Mouse (Mus musculus) hindbrain, embryonic 16.5 days (tissue): ENCODE measurements around the gene Fbxo11. TPM values are rescaled to one million over a fixed set of nuclear protein-coding genes. Genes with fewer than 3 reads are reported as not detected.
A peak's percentile ranks its signal among the peaks of the same experiment; 100 is the strongest.

Experiments used
- ATAC-seq: fragments of 200-750 bp; cut with Nextera tagmentation; 2 replicates; pipeline ENCODE4 v1.8.0; 2017; ENCODE audit warnings: moderate TSS enrichment, moderate library complexity
- H3K27ac ChIP-seq: fragments of 300-500 bp; sonication (generic); 2 replicates; pipeline ENCODE4 v1.5.1; 2014; ENCODE audit warnings: low read depth, mild to moderate bottlenecking, control low read depth, low read length, moderate library complexity
- H3K27me3 ChIP-seq: fragments of 300-500 bp; sonication (generic); replicated peaks from 2 replicates; pipeline ENCODE4 v1.6.1; 2014; ENCODE audit warnings: low read length; ENCODE audit not compliant: control insufficient read depth, insufficient read depth
- H3K36me3 ChIP-seq: fragments of 300-500 bp; sonication (generic); 2 replicates; pipeline ENCODE4 v1.6.1; 2014; ENCODE audit warnings: mild to moderate bottlenecking, low read length, moderate library complexity, mixed read lengths; ENCODE audit not compliant: control insufficient read depth, insufficient read depth
- H3K4me1 ChIP-seq: fragments of 300-500 bp; sonication (generic); 2 replicates; pipeline ENCODE4 v1.6.1; 2014; ENCODE audit warnings: low read depth, low read length; ENCODE audit not compliant: control insufficient read depth, insufficient read depth
- H3K4me2 ChIP-seq: fragments of 300-500 bp; sonication (generic); 2 replicates; pipeline ENCODE4 v1.6.1; 2014; ENCODE audit warnings: mild to moderate bottlenecking, low read length, control low read depth, moderate library complexity
- H3K4me3 ChIP-seq: fragments of 300-500 bp; sonication (generic); 2 replicates; pipeline ENCODE4 v1.5.1; 2014; ENCODE audit warnings: mild to moderate bottlenecking, low read length, control low read depth, moderate library complexity
- H3K9ac ChIP-seq: fragments of 300-500 bp; sonication (generic); 2 replicates; pipeline ENCODE4 v1.6.1; 2014; ENCODE audit warnings: low read depth, mild to moderate bottlenecking, control low read depth, low read length, moderate library complexity
- H3K9me3 ChIP-seq: fragments of 300-500 bp; sonication (generic); 2 replicates; pipeline ENCODE4 v1.6.1; 2014; ENCODE audit warnings: mild to moderate bottlenecking, low read length, moderate library complexity; ENCODE audit not compliant: control insufficient read depth
- WGBS: fragments of 180-500 bp; shearing (Covaris S2); extraction: QIAGEN DNeasy Blood & Tissue Kit; methylation state at CpG from one replicate; pipeline ENCODE4 v1.1.7; 2014; 5-methylcytosine and 5-hydroxymethylcytosine counted together
- polyA plus RNA-seq: library from polyadenylated mRNA; unstranded; fragments of >200 nt; fragmentation: Nextera tagmentation; extraction: Ambion mirVana; gene quantifications from 2 replicates; pipeline ENCODE4 v1.2.1, GENCODE M21; 2015

Gene Fbxo11
- polyA plus RNA-seq, 1 experiment from 2014 or later = 21.3 TPM

DNA sequence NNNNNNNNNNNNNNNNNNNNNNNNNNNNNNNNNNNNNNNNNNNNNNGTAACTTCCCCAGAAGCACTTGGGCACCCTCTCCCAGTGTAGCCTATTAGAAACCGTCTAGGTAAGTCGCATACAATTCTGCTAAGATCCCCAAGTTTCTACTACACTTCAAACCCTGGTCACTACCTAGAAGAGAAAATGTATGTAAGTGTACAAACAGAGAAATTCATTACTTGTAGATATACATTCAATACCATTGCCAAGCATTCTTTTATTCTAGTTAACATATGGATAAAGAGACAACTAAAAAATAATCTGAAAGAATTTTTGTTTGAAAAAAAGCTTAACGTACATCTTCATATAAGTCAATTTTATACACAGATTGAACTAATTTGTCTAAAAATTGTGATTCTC is 3.1 kb downstream of the Fbxo11 start:
- Histone ChIP-seq H3K27ac (no peak overlapping the region), H3K9me3 (no peaks in the 10 kb centered on the region)
- WGBS = 83% methylated on average over 3 of the region's 3 CpGs

GRCm38 (mm10) chr17:88058280-88058679 is 6.8 kb downstream of the Fbxo11 start:
- no peak for ATAC-seq
- Histone ChIP-seq H3K36me3 (no peaks in the 10 kb centered on the region), H3K4me3 (no peak overlapping the region), H3K9me3 (no peaks in the 10 kb centered on the region), H3K9ac (no peak overlapping the region), H3K27ac (no peak overlapping the region), H3K4me2 (no peak overlapping the region), H3K4me1 (peaks cover 18% of the 10 kb centered on the region), H3K27me3 (no peaks in the 10 kb centered on the region)
- WGBS = 60% methylated on average over 2 of the region's 2 CpGs

More for the DNA sequence above, 3.1 kb downstream of the Fbxo11 start:
- Histone ChIP-seq H3K4me1 (peaks cover 20% of the 10 kb centered on the region), H3K9ac (no peak overlapping the region), H3K36me3 (no peaks in the 10 kb centered on the region), H3K27me3 (no peaks in the 10 kb centered on the region), H3K4me3 (no peak overlapping the region), H3K4me2 (no peak overlapping the region)
- ATAC-seq = no peak

GRCm38 (mm10) chr17:88057846-88058245 is 7.2 kb downstream of the Fbxo11 start:
- no peak for ATAC-seq
- H3K4me1 ChIP-seq = peaks cover 14% of the 10 kb centered on the region
- no peaks in the 10 kb centered on the region for H3K36me3 ChIP-seq
- no peak overlapping the region for H3K9ac ChIP-seq
- H3K27ac ChIP-seq = no peak overlapping the region
- 92% methylated on average over 1 of the region's 1 CpGs for WGBS
- H3K4me2 ChIP-seq = no peak overlapping the region
- no peaks in the 10 kb centered on the region for H3K27me3 ChIP-seq
- no peak overlapping the region for H3K4me3 ChIP-seq
- H3K9me3 ChIP-seq = no peaks in the 10 kb centered on the region

- no peak for ATAC-seq
- no peak overlapping the region for H3K27ac ChIP-seq
- H3K4me2 ChIP-seq = no peak overlapping the region
- WGBS = 96% methylated on average over 4 of the region's 4 CpGs
- H3K27me3 ChIP-seq = no peaks in the 10 kb centered on the region
- no peak overlapping the region for H3K9ac ChIP-seq
- no peaks in the 10 kb centered on the region for H3K9me3 ChIP-seq
- no peak overlapping the region for H3K4me3 ChIP-seq
- H3K4me1 ChIP-seq = peaks cover 2% of the 10 kb centered on the region; the same call in 1 of the 2 replicates
- H3K36me3 ChIP-seq = no peaks in the 10 kb centered on the region
Measured at GRCm38 (mm10) chr17:88051679-88052078, 13.4 kb downstream of the Fbxo11 start.

GRCm38 (mm10) chr17:88050892-88051291 is 14.2 kb downstream of the Fbxo11 start:
- Histone ChIP-seq H3K9me3 (no peaks in the 10 kb centered on the region), H3K36me3 (no peaks in the 10 kb centered on the region)
- WGBS = 100% methylated on average over 1 of the region's 1 CpGs

DNA sequence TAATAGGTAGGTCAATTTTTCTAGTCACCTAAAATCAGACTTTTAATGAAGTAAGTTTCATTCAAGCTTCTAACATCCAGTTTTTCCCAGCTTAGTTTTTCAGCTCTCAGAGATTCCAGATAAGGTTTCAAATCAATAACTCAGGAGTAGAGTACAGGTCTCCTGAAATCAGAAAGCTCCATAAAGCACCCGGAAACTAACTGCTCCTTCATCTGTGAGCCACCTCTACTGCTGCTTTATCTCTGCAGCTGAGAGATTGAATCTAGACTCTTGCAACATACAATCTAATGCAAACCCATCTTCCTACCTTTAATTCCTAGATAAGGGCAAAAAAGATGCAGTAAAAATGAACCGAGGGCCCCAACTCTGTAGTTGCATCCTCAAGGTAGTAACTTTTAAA is 14.8 kb downstream of the Fbxo11 start:
- 90% methylated on average over 2 of the region's 2 CpGs for WGBS

More at GRCm38 (mm10) chr17:88050892-88051291, 14.2 kb downstream of the Fbxo11 start:
- no peak overlapping the region for H3K4me2 ChIP-seq
- ATAC-seq = no peak
- H3K27ac ChIP-seq = no peak overlapping the region
- peaks cover 2% of the 10 kb centered on the region; the same call in 1 of the 2 replicates for H3K4me1 ChIP-seq
- no peaks in the 10 kb centered on the region for H3K27me3 ChIP-seq
- H3K9ac ChIP-seq = no peak overlapping the region
- H3K4me3 ChIP-seq = no peak overlapping the region

GRCm38 (mm10) chr17:88042099-88043086 is 22.7 kb downstream of the Fbxo11 start:
- Histone ChIP-seq H3K9me3 (no peaks in the 10 kb centered on the region), H3K9ac (no peak overlapping the region), H3K27ac (no peak overlapping the region), H3K4me2 (no peak overlapping the region), H3K4me3 (no peak overlapping the region), H3K4me1 (peaks cover 2% of the 10 kb centered on the region; the same call in 1 of the 2 replicates), H3K27me3 (no peaks in the 10 kb centered on the region), H3K36me3 (no peaks in the 10 kb centered on the region)
- ATAC-seq = peak; percentile 70
- 42% methylated on average over 12 of the region's 12 CpGs for WGBS

More for the DNA sequence above, 14.8 kb downstream of the Fbxo11 start:
- Histone ChIP-seq H3K27me3 (no peaks in the 10 kb centered on the region), H3K9me3 (no peaks in the 10 kb centered on the region), H3K36me3 (no peaks in the 10 kb centered on the region), H3K9ac (no peak overlapping the region), H3K27ac (no peak overlapping the region), H3K4me1 (peaks cover 2% of the 10 kb centered on the region; the same call in 1 of the 2 replicates), H3K4me2 (no peak overlapping the region), H3K4me3 (no peak overlapping the region)
- ATAC-seq = no peak

GRCm38 (mm10) chr17:88040810-88041209 is 24.3 kb downstream of the Fbxo11 start:
- peaks cover 2% of the 10 kb centered on the region; the same call in 1 of the 2 replicates for H3K4me1 ChIP-seq
- no peak overlapping the region for H3K27ac ChIP-seq
- 85% methylated on average over 5 of the region's 5 CpGs for WGBS
- no peak for ATAC-seq
- H3K4me2 ChIP-seq = no peak overlapping the region
- no peak overlapping the region for H3K4me3 ChIP-seq
- no peaks in the 10 kb centered on the region for H3K36me3 ChIP-seq
- no peaks in the 10 kb centered on the region for H3K27me3 ChIP-seq
- H3K9ac ChIP-seq = no peak overlapping the region
- H3K9me3 ChIP-seq = no peaks in the 10 kb centered on the region

GRCm38 (mm10) chr17:88034418-88034817 is 30.7 kb downstream of the Fbxo11 start:
- Histone ChIP-seq H3K9me3 (no peaks in the 10 kb centered on the region), H3K9ac (no peak overlapping the region), H3K4me3 (no peak overlapping the region), H3K4me2 (no peak overlapping the region), H3K4me1 (no peaks in the 10 kb centered on the region), H3K27me3 (no peaks in the 10 kb centered on the region), H3K27ac (no peak overlapping the region), H3K36me3 (no peaks in the 10 kb centered on the region)
- 94% methylated on average over 4 of the region's 4 CpGs for WGBS
- no peak for ATAC-seq
